8 mouse cellular contexts compared by ENCODE assay signal in genomic region chr11:69914372-69914764, GRCm38 (mm10). TPM values are rescaled to one million over a fixed set of nuclear protein-coding genes. Genes with fewer than 3 reads are reported as not detected.
DNase-seq lines count a peak whose midpoint lies in the region; ATAC-seq and TF ChIP-seq lines count a peak whose summit lies in the region.

No protein-coding gene starts in this region.

- 2% methylated on average over 17 of the region's 17 CpGs for WGBS in limb, embryonic 14.5 days
- 2% methylated on average over 17 of the region's 17 CpGs for WGBS in small intestine, adult 2 months

- peak overlapping the region; percentile 83 for H3K9ac ChIP-seq in limb, embryonic 14.5 days (ENCODE audit: low read depth, low read length, severe bottlenecking)

- peak; percentile 11 for ATAC-seq in erythroblast, adult 5-6 weeks (replicated peaks; ENCODE audit: low FRiP score, poor library complexity, severe bottlenecking)
- 0 out of 2 replicates have a peak, but pooled peaks have one; percentile 2 for ATAC-seq in limb, embryonic 14.5 days (ENCODE audit: low FRiP score, low read depth)

- peak; percentile 48 for DNase-seq in embryo, embryonic 10 days (ENCODE audit: low spot score)
- no peak for DNase-seq in embryo, embryonic 9.5 days (ENCODE audit: extremely low spot score)
- peak; percentile 64 for DNase-seq in 416B (ENCODE audit: low read depth)
- DNase-seq in limb, embryonic 14.5 days (ENCODE audit: low spot score), result no peak
- DNase-seq in right cerebral cortex, adult 2 months (ENCODE audit: low spot score in 2 of 2), result no peak
- DNase-seq in right cerebral cortex, postnatal 25 days, result no peak

- H3K4me1 ChIP-seq in limb, embryonic 14.5 days (ENCODE audit: control insufficient read depth, insufficient read depth, low read length), result peaks cover 19% of the 10 kb centered on the region
- peaks cover 14% of the 10 kb centered on the region for H3K4me1 ChIP-seq in small intestine, adult 2 months (ENCODE audit: control insufficient read depth, insufficient read depth, insufficient read length, low read length)

- no peaks in the 10 kb centered on the region for H3K9me3 ChIP-seq in limb, embryonic 14.5 days (ENCODE audit: control insufficient read depth, low read length)

- no peaks in the 10 kb centered on the region for H3K27me3 ChIP-seq in limb, embryonic 14.5 days (ENCODE audit: control insufficient read depth, insufficient read depth, low read length)
- no peaks in the 10 kb centered on the region for H3K27me3 ChIP-seq in small intestine, adult 2 months (ENCODE audit: control insufficient read depth, insufficient read depth, low read length)

- TF ChIP-seq POLR2A in limb, embryonic 14.5 days (IDR thresholded peaks at IDR 0.05; ENCODE audit: borderline replicate concordance, extremely low read depth, insufficient read depth, insufficient read length), result no peak
- TF ChIP-seq POLR2A in small intestine, adult 2 months (IDR thresholded peaks at IDR 0.05; ENCODE audit: low read depth, low read length), result no peak

- H3K4me2 ChIP-seq in limb, embryonic 14.5 days (replicated peaks; ENCODE audit: low read depth, low read length, severe bottlenecking), result peak overlapping the region; percentile 90

- TF ChIP-seq CTCF in small intestine, adult 2 months (IDR thresholded peaks at IDR 0.05; ENCODE audit: extremely low read depth, insufficient read length, insufficient replicate concordance, low read depth, low read length), result no peak

- peak overlapping the region; percentile 83 for H3K27ac ChIP-seq in limb, embryonic 14.5 days (replicated peaks; ENCODE audit: low read depth, low read length)
- peak overlapping the region; percentile 51 for H3K27ac ChIP-seq in small intestine, adult 2 months (ENCODE audit: insufficient read depth, low read depth, low read length)

- H3K4me3 ChIP-seq in limb, embryonic 14.5 days (replicated peaks; ENCODE audit: low read length), result peak overlapping the region; percentile 83
- peak overlapping the region; percentile 92 for H3K4me3 ChIP-seq in small intestine, adult 2 months (ENCODE audit: low read depth, low read length)

- H3K36me3 ChIP-seq in limb, embryonic 14.5 days (ENCODE audit: control insufficient read depth, insufficient read depth, low read length), result peaks cover 85% of the 10 kb centered on the region
- H3K36me3 ChIP-seq in small intestine, adult 2 months (ENCODE audit: control insufficient read depth, insufficient read depth, low read length), result peaks cover 63% of the 10 kb centered on the region

RNA-seq across cellular contexts. Expression of gene Gps2, which starts 0.7 kb away (rescaled TPM):
- total RNA-seq in erythroblast, adult 5-6 weeks (2015; ENCODE audit: low replicate concordance), result 69.0 and 102 TPM in 2 replicates
- 52.9 and 63.3 TPM in 2 replicates for total RNA-seq in erythroblast, adult 5-6 weeks (2017; ENCODE audit: low replicate concordance)
- 94.0 and 110 TPM in 2 replicates for polyA plus RNA-seq in limb, embryonic 14.5 days (2012; rRNA removed)
- 67.3 and 74.4 TPM in 2 replicates for polyA plus RNA-seq in limb, embryonic 14.5 days (2014; fragmentation: Nextera tagmentation; extraction: Ambion mirVana)
- polyA plus RNA-seq in small intestine, adult 2 months (2012; rRNA removed), result 57.4 and 104 TPM in 2 replicates

RNA-seq across cellular contexts. Expression of gene Eif5a, which starts 7.4 kb away (rescaled TPM):
- total RNA-seq in erythroblast, adult 5-6 weeks (2015; ENCODE audit: low replicate concordance), result 340 and 374 TPM in 2 replicates
- total RNA-seq in erythroblast, adult 5-6 weeks (2017; ENCODE audit: low replicate concordance), result 154 and 205 TPM in 2 replicates
- polyA plus RNA-seq in limb, embryonic 14.5 days (2012; rRNA removed), result 1,009 and 1,079 TPM in 2 replicates
- polyA plus RNA-seq in limb, embryonic 14.5 days (2014; fragmentation: Nextera tagmentation; extraction: Ambion mirVana), result 1,556 and 1,603 TPM in 2 replicates
- polyA plus RNA-seq in small intestine, adult 2 months (2012; rRNA removed), result 136 and 230 TPM in 2 replicates

RNA-seq across cellular contexts. Expression of gene Neurl4, which starts 13.5 kb away (rescaled TPM):
- total RNA-seq in erythroblast, adult 5-6 weeks (2015; ENCODE audit: low replicate concordance), result 3.5 and 3.8 TPM in 2 replicates
- total RNA-seq in erythroblast, adult 5-6 weeks (2017; ENCODE audit: low replicate concordance), result 9.3 and 16.0 TPM in 2 replicates
- polyA plus RNA-seq in limb, embryonic 14.5 days (2012; rRNA removed), result 74.3 and 74.6 TPM in 2 replicates
- 11.4 and 15.0 TPM in 2 replicates for polyA plus RNA-seq in limb, embryonic 14.5 days (2014; fragmentation: Nextera tagmentation; extraction: Ambion mirVana)
- polyA plus RNA-seq in small intestine, adult 2 months (2012; rRNA removed), result 17.3 and 23.9 TPM in 2 replicates

RNA-seq across cellular contexts. Expression of gene 2810408A11Rik, which starts 13.6 kb away (rescaled TPM):
- total RNA-seq in erythroblast, adult 5-6 weeks (2015; ENCODE audit: low replicate concordance), result 2.7 TPM in 1 of 2 replicates, not detected in the other
- 6.0 TPM in 1 of 2 replicates, not detected in the other for total RNA-seq in erythroblast, adult 5-6 weeks (2017; ENCODE audit: low replicate concordance)
- polyA plus RNA-seq in limb, embryonic 14.5 days (2012; rRNA removed), result 8.6 and 8.9 TPM in 2 replicates
- polyA plus RNA-seq in limb, embryonic 14.5 days (2014; fragmentation: Nextera tagmentation; extraction: Ambion mirVana), result 8.9 and 12.3 TPM in 2 replicates
- 1.8 and 2.6 TPM in 2 replicates for polyA plus RNA-seq in small intestine, adult 2 months (2012; rRNA removed)

RNA-seq across cellular contexts. Expression of gene Acap1, which starts 19.0 kb away (rescaled TPM):
- 9.0 and 15.7 TPM in 2 replicates for total RNA-seq in erythroblast, adult 5-6 weeks (2015; ENCODE audit: low replicate concordance)
- total RNA-seq in erythroblast, adult 5-6 weeks (2017; ENCODE audit: low replicate concordance), result 12.1 and 16.1 TPM in 2 replicates
- polyA plus RNA-seq in limb, embryonic 14.5 days (2012; rRNA removed), result 2.1 and 2.2 TPM in 2 replicates
- polyA plus RNA-seq in limb, embryonic 14.5 days (2014; fragmentation: Nextera tagmentation; extraction: Ambion mirVana), result 2.1 TPM in 2 replicates
- polyA plus RNA-seq in small intestine, adult 2 months (2012; rRNA removed), result 7.3 and 11.6 TPM in 2 replicates

Comparison
In these comparisons a context has a peak if more than half of its experiments do, and no peak if none do; other contexts are left out.
1. DNase-seq: peak in embryo, embryonic 10 days (single experiment) and 416B (single experiment); none in embryo, embryonic 9.5 days (single experiment), limb, embryonic 14.5 days (single experiment), right cerebral cortex, adult 2 months (0 of 2) and right cerebral cortex, postnatal 25 days (single experiment).